Mouse (Mus musculus): Measurements from ENCODE around the gene Pde2a.

- TF ChIP-seq POLR2A (IDR thresholded peaks at IDR 0.05; ENCODE audit: low read depth, low read length) (no peak), CTCF (IDR thresholded peaks at IDR 0.05; ENCODE audit: extremely low read depth, insufficient read length, insufficient replicate concordance, low read depth, low read length) (no peak)
Observed at GRCm38 (mm10) chr7:101381512-101381911, 40.0 kb upstream of the Pde2a start.

Data from small intestine, adult 2 months (tissue).